Mouse (Mus musculus): ENCODE measurements around the gene Kcnj12.

DNA sequence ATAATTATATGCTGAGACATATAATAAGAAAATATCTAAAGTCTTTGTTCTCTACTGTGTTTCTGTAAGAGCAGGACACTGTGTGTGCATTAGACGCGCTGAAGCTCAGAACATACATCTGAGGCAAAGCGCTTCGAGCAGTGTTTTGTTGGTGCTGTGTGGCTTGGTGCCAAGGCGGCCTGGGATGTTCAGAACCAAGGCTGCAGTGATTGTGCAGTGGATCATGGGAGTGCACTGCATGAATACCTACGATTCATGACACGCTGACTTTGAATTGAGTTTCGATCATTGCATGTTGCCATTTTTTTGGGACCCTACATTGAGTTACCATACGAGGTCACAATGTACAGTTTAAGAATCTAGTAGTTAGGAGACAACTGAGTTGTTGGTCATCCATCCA, 14.3 kb downstream of the Kcnj12 start:
- no peak for TF ChIP-seq CTCF (IDR thresholded peaks at IDR 0.05; ENCODE audit: low read depth)
- TF ChIP-seq EP300 (optimal IDR thresholded peaks at IDR 0.05) = no peak

Measured in stomach, postnatal 0 days (tissue).